Comparison of ENCODE assay signal across 28 mouse cellular contexts in the genomic region with DNA sequence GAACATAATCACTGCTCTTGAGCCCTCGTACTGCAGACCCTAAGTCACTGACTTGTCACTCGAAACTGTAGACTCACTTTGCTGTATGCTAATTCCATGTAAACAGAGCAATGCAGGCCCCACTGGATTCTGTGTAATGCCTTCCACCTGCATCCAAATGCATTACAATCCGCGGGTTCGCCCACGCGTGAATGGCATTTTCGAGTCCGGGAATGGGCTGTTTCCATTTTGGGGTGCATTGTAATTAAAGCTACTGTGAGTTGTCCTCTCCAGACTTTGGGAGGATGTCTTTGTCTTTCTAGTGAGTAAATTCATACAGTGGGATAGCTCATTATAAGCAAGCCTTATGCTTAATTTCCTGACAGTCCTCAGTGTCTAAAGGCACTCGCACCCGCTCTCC. TPM values are rescaled to one million over a fixed set of nuclear protein-coding genes. Genes with fewer than 3 reads are reported as not detected.
DNase-seq lines count a peak whose midpoint lies in the region; ATAC-seq and TF ChIP-seq lines count a peak whose summit lies in the region.
"Had no signal": no experiment of that assay in that cellular context is flagged by ENCODE, and none has a peak within 500 bp of the region (broad histone marks: within the 10 kb centered on the region; RNA-seq: fewer than 3 reads in every experiment).

No protein-coding gene starts in this region.

- TF ChIP-seq CTCF in stomach, postnatal 0 days (IDR thresholded peaks at IDR 0.05; ENCODE audit: low read depth): no peak

- no peak overlapping the region for H3K9ac ChIP-seq in intestine, embryonic 14.5 days (ENCODE audit: low read length)
- no peak overlapping the region for H3K9ac ChIP-seq in intestine, embryonic 16.5 days (ENCODE audit: low read depth, low read length)
- no peak overlapping the region for H3K9ac ChIP-seq in lung, embryonic 15.5 days
- H3K9ac ChIP-seq in stomach, embryonic 15.5 days: no peak overlapping the region
- no peak overlapping the region for H3K9ac ChIP-seq in stomach, postnatal 0 days (ENCODE audit: low read length)
- H3K9ac ChIP-seq: embryonic facial prominence, embryonic 15.5 days; forebrain, embryonic 12.5 days; forebrain, postnatal 0 days; heart, embryonic 13.5 days; hindbrain, embryonic 15.5 days; liver, embryonic 15.5 days had no signal

- no peak for DNase-seq in intestine, embryonic 14.5 days (ENCODE audit: low spot score)
- DNase-seq in lung, postnatal 4 days: no peak
- DNase-seq in stomach, postnatal 0 days (ENCODE audit: low spot score): peak; percentile 5
- DNase-seq: adrenal gland, postnatal 25 days; B cell, adult 2 months; cerebellum, adult 18-20 months; cerebellum, postnatal 10 days; forebrain, postnatal 0 days; gastrocnemius, postnatal 25 days; heart, adult 18-20 months; heart, postnatal 10 days; kidney, adult 9 months; kidney, postnatal 10 days; layer of hippocampus, adult 9-11 months; liver; right cerebral cortex, postnatal 4 days had no signal

- H3K27me3 ChIP-seq in intestine, embryonic 14.5 days (replicated peaks; ENCODE audit: control insufficient read depth, insufficient read depth, low read length): no peaks in the 10 kb centered on the region
- H3K27me3 ChIP-seq in intestine, embryonic 16.5 days (replicated peaks; ENCODE audit: control insufficient read depth, insufficient read depth, low read length): no peaks in the 10 kb centered on the region
- no peaks in the 10 kb centered on the region for H3K27me3 ChIP-seq in lung, embryonic 15.5 days
- no peaks in the 10 kb centered on the region for H3K27me3 ChIP-seq in stomach, embryonic 15.5 days (replicated peaks)
- H3K27me3 ChIP-seq in stomach, postnatal 0 days (ENCODE audit: control insufficient read depth, insufficient read depth, low read length): no peaks in the 10 kb centered on the region
- H3K27me3 ChIP-seq: embryonic facial prominence, embryonic 15.5 days; forebrain, embryonic 12.5 days; heart, embryonic 13.5 days; hindbrain, embryonic 15.5 days; liver, embryonic 15.5 days had no signal

- H3K9me3 ChIP-seq in intestine, embryonic 14.5 days (ENCODE audit: control insufficient read depth, low read length): 0 out of 2 replicates have a peak, but pooled peaks cover 9% of the 10 kb centered on the region
- H3K9me3 ChIP-seq in intestine, embryonic 16.5 days (ENCODE audit: control insufficient read depth, low read length): no peaks in the 10 kb centered on the region
- no peaks in the 10 kb centered on the region for H3K9me3 ChIP-seq in lung, embryonic 15.5 days
- H3K9me3 ChIP-seq in stomach, embryonic 15.5 days: no peaks in the 10 kb centered on the region
- no peaks in the 10 kb centered on the region for H3K9me3 ChIP-seq in stomach, postnatal 0 days (ENCODE audit: control insufficient read depth, low read length)
- H3K9me3 ChIP-seq: forebrain, embryonic 12.5 days; hindbrain, embryonic 15.5 days; liver, embryonic 15.5 days; midbrain, embryonic 10.5 days had no signal

- ATAC-seq in intestine, embryonic 14.5 days (replicated peaks; ENCODE audit: low FRiP score, low TSS enrichment, low read depth): no peak
- no peak for ATAC-seq in intestine, embryonic 16.5 days
- no peak for ATAC-seq in lung, embryonic 15.5 days (ENCODE audit: borderline replicate concordance, extremely low read depth, low FRiP score, low TSS enrichment)
- ATAC-seq in stomach, embryonic 15.5 days (ENCODE audit: insufficient read depth, low FRiP score, low read depth): no peak
- no peak for ATAC-seq in stomach, postnatal 0 days (ENCODE audit: low FRiP score, low TSS enrichment)
- ATAC-seq: forebrain, postnatal 0 days; inflammation-experienced regulatory T-cells, adult 6 months; midbrain, embryonic 16.5 days had no signal

- H3K36me3 ChIP-seq in intestine, embryonic 14.5 days (ENCODE audit: control insufficient read depth, insufficient read depth, low read length): no peaks in the 10 kb centered on the region
- H3K36me3 ChIP-seq in intestine, embryonic 16.5 days (ENCODE audit: control insufficient read depth, insufficient read depth, low read length): no peaks in the 10 kb centered on the region
- H3K36me3 ChIP-seq in lung, embryonic 15.5 days: no peaks in the 10 kb centered on the region
- H3K36me3 ChIP-seq in stomach, embryonic 15.5 days: no peaks in the 10 kb centered on the region
- no peaks in the 10 kb centered on the region for H3K36me3 ChIP-seq in stomach, postnatal 0 days (ENCODE audit: control insufficient read depth, insufficient read depth, low read length)
- H3K36me3 ChIP-seq: embryonic facial prominence, embryonic 15.5 days; forebrain, embryonic 12.5 days; heart, embryonic 13.5 days; hindbrain, embryonic 10.5 days; hindbrain, embryonic 15.5 days; liver, embryonic 15.5 days; midbrain, embryonic 10.5 days had no signal

- H3K4me1 ChIP-seq in intestine, embryonic 14.5 days (replicated peaks; ENCODE audit: control insufficient read depth, insufficient read depth, low read length): peaks cover 13% of the 10 kb centered on the region
- H3K4me1 ChIP-seq in intestine, embryonic 16.5 days (ENCODE audit: control insufficient read depth, insufficient read depth, low read length): peaks cover 15% of the 10 kb centered on the region
- H3K4me1 ChIP-seq in lung, embryonic 15.5 days: peaks cover 14% of the 10 kb centered on the region; the same call in 1 of the 2 replicates
- 0 out of 2 replicates have a peak, but pooled peaks cover 7% of the 10 kb centered on the region for H3K4me1 ChIP-seq in stomach, embryonic 15.5 days
- H3K4me1 ChIP-seq in stomach, postnatal 0 days (replicated peaks; ENCODE audit: control insufficient read depth, insufficient read depth): no peaks in the 10 kb centered on the region; the same call in 1 of the 2 replicates
- H3K4me1 ChIP-seq: forebrain, embryonic 12.5 days; heart, embryonic 13.5 days; hindbrain, embryonic 15.5 days; liver, embryonic 15.5 days; midbrain, embryonic 10.5 days had no signal

- peak overlapping the region; percentile 83 for H3K27ac ChIP-seq in intestine, embryonic 14.5 days (ENCODE audit: low read depth)
- no peak overlapping the region; the same call in 1 of the 2 replicates for H3K27ac ChIP-seq in intestine, embryonic 16.5 days (ENCODE audit: low read length)
- H3K27ac ChIP-seq in lung, embryonic 15.5 days: peak overlapping the region; percentile 81
- H3K27ac ChIP-seq in stomach, embryonic 15.5 days: 0 out of 2 replicates have a peak overlapping the region, but pooled peaks have one; percentile 83
- no peak overlapping the region for H3K27ac ChIP-seq in stomach, postnatal 0 days (replicated peaks)
- H3K27ac ChIP-seq: forebrain, embryonic 12.5 days; heart, embryonic 13.5 days; hindbrain, embryonic 10.5 days; hindbrain, embryonic 15.5 days; liver, embryonic 15.5 days; midbrain, embryonic 10.5 days had no signal

- H3K4me2 ChIP-seq in intestine, embryonic 14.5 days (ENCODE audit: low read length): no peak overlapping the region
- no peak overlapping the region for H3K4me2 ChIP-seq in intestine, embryonic 16.5 days (ENCODE audit: low read depth, low read length)
- H3K4me2 ChIP-seq in lung, embryonic 15.5 days: no peak overlapping the region
- no peak overlapping the region for H3K4me2 ChIP-seq in stomach, embryonic 15.5 days
- H3K4me2 ChIP-seq in stomach, postnatal 0 days (replicated peaks; ENCODE audit: low read depth): no peak overlapping the region
- H3K4me2 ChIP-seq: embryonic facial prominence, embryonic 15.5 days; forebrain, embryonic 12.5 days; heart, embryonic 13.5 days; hindbrain, embryonic 15.5 days; liver, embryonic 15.5 days had no signal

- no peak overlapping the region for H3K4me3 ChIP-seq in intestine, embryonic 14.5 days (ENCODE audit: low read depth, low read length)
- H3K4me3 ChIP-seq in intestine, embryonic 16.5 days (ENCODE audit: low read length): no peak overlapping the region
- H3K4me3 ChIP-seq in lung, embryonic 15.5 days: no peak overlapping the region
- H3K4me3 ChIP-seq in stomach, embryonic 15.5 days (replicated peaks): no peak overlapping the region
- no peak overlapping the region for H3K4me3 ChIP-seq in stomach, postnatal 0 days (ENCODE audit: low read depth, low read length)
- H3K4me3 ChIP-seq: embryonic facial prominence, embryonic 15.5 days; forebrain, embryonic 12.5 days; heart, embryonic 13.5 days; hindbrain, embryonic 10.5 days; hindbrain, embryonic 15.5 days; liver, embryonic 15.5 days; midbrain, embryonic 10.5 days had no signal

- no peak for TF ChIP-seq EP300 in stomach, postnatal 0 days (optimal IDR thresholded peaks at IDR 0.05)

- 94% methylated on average over 11 of the region's 11 CpGs for WGBS in intestine, embryonic 14.5 days
- 90% methylated on average over 11 of the region's 11 CpGs for WGBS in intestine, embryonic 16.5 days
- 89% methylated on average over 11 of the region's 11 CpGs for WGBS in lung, embryonic 15.5 days
- 95% methylated on average over 11 of the region's 11 CpGs for WGBS in stomach, embryonic 15.5 days
- 92% methylated on average over 11 of the region's 11 CpGs for WGBS in stomach, postnatal 0 days

RNA-seq across cellular contexts. Expression of a gene that starts 42.1 kb away (rescaled TPM):
- 164 and 184 TPM in 2 replicates for polyA plus RNA-seq in intestine, embryonic 14.5 days (2014; fragmentation: Nextera tagmentation; extraction: Ambion mirVana)
- polyA plus RNA-seq in intestine, embryonic 16.5 days (2015; fragmentation: Nextera tagmentation; extraction: Ambion mirVana): 230 and 262 TPM in 2 replicates
- polyA plus RNA-seq in lung, embryonic 15.5 days (2015; fragmentation: Nextera tagmentation; extraction: Ambion mirVana): 287 and 298 TPM in 2 replicates
- 294 and 297 TPM in 2 replicates for polyA plus RNA-seq in stomach, embryonic 15.5 days (2015; fragmentation: Nextera tagmentation; extraction: Ambion mirVana)
- 145 TPM in 2 replicates for polyA plus RNA-seq in stomach, postnatal 0 days (2015; fragmentation: Nextera tagmentation; extraction: Ambion mirVana)
- polyA plus RNA-seq: inflammation-experienced regulatory T-cells, adult 6 months had no signal

Comparison
In these comparisons a context has a peak if more than half of its experiments do, and no peak if none do; other contexts are left out.
1. H3K27ac ChIP-seq: peak in intestine, embryonic 14.5 days (single experiment), lung, embryonic 15.5 days (single experiment) and stomach, embryonic 15.5 days (single experiment); none in intestine, embryonic 16.5 days (single experiment) and stomach, postnatal 0 days (single experiment).